Mouse (Mus musculus) liver, adult 2 months (tissue): ENCODE measurements around the gene Zfp652.

Source experiments
- CTCF ChIP-seq: fragments of 200-500 bp; IDR thresholded peaks from 2 replicates; pipeline ENCODE4 v1.5.1; 2011; ENCODE audit warnings: low read depth, low read length, control low read depth
- POLR2A ChIP-seq: fragments of 200-500 bp; IDR thresholded peaks from 2 replicates; pipeline ENCODE4 v1.6.1; 2011; ENCODE audit warnings: low read length, control low read depth; ENCODE audit not compliant: insufficient read depth; ENCODE audit errors: extremely low read depth

- TF ChIP-seq POLR2A (no peak), CTCF (no peak)
Measured at GRCm38 (mm10) chr11:95807884-95808283, 95.4 kb downstream of the Zfp652 start.
